ENCODE assay signal across 7 mouse cellular contexts in the genomic region with DNA sequence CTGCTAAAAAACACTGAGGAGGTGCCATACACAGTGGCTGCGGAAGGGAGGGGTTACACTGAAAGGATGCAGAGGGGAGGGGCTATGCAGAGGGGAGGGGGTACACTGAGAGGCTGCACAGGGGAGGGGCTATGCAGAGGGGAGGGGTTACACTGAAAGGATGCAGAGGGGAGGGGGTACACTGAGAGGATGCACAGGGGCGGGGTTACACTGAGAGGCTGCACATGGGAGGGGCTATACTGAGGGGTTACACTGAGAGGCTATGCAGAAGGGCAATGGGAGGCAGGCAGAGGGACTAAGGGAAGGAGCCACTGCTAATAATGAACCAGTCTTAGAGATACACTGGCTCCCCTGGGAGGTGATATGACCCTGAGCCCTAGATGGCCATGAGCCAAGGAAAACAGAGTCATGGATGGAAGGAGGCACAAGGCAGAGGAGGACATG. TPM values are rescaled to one million over a fixed set of nuclear protein-coding genes. Genes with fewer than 3 reads are reported as not detected.
A peak's percentile ranks its signal among the peaks of the same experiment; 100 is the strongest.
DNase-seq lines count a peak whose midpoint lies in the region; ATAC-seq and TF ChIP-seq lines count a peak whose summit lies in the region.

No protein-coding gene starts in this region.

- peak; percentile 85 for ATAC-seq in hindbrain, embryonic 11.5 days (ENCODE audit: low FRiP score)

- no peaks in the 10 kb centered on the region for H3K27me3 ChIP-seq in hindbrain, embryonic 11.5 days (ENCODE audit: control insufficient read depth, insufficient read depth, low read length)
- H3K27me3 ChIP-seq in liver, adult 2 months (ENCODE audit: control insufficient read depth, insufficient read depth, low read length) = no peaks in the 10 kb centered on the region

- WGBS in hindbrain, embryonic 11.5 days = 9% methylated on average over 2 of the region's 2 CpGs
- 93% methylated on average over 2 of the region's 2 CpGs for whole genome bisulfite sequencing in liver, adult 2 months

- no peak overlapping the region for H3K9ac ChIP-seq in hindbrain, embryonic 11.5 days (ENCODE audit: low read depth, low read length)
- H3K9ac ChIP-seq in liver, adult 2 months (ENCODE audit: low read depth, low read length) = no peak overlapping the region

- no peak for TF ChIP-seq POLR2A in liver, adult 2 months (IDR thresholded peaks at IDR 0.05; ENCODE audit: extremely low read depth, insufficient read depth, low read length)

- H3K79me2 ChIP-seq in liver, adult 2 months (ENCODE audit: control insufficient read depth, insufficient read depth, low read length) = no peaks in the 10 kb centered on the region

- peak; percentile 35 for DNase-seq in 3134 (ENCODE audit: extremely low read depth, insufficient read length, low spot score)
- DNase-seq in Muller cell, postnatal 12 days (ENCODE audit: inconsistent ontology term) = peak; percentile 68
- peak; percentile 78 for DNase-seq in hindbrain, embryonic 11.5 days (ENCODE audit: low spot score)
- DNase-seq in liver, adult 2 months (ENCODE audit: extremely low read depth, low read depth, low spot score) = peak; percentile 66
- DNase-seq in right cerebral cortex, postnatal 4 days = no peak
- DNase-seq in natural killer cell, adult 2 months (ENCODE audit: low spot score in 2 of 2) = no peak
- no peak for DNase-seq in layer of hippocampus, adult 9-11 months

- peaks cover 15% of the 10 kb centered on the region for H3K4me1 ChIP-seq in hindbrain, embryonic 11.5 days (replicated peaks; ENCODE audit: control insufficient read depth, insufficient read depth, low read length)
- H3K4me1 ChIP-seq in liver, adult 2 months (ENCODE audit: control insufficient read depth, insufficient read depth, low read length) = peaks cover 6% of the 10 kb centered on the region

- H3K27ac ChIP-seq in hindbrain, embryonic 11.5 days (ENCODE audit: low read depth, low read length) = peak overlapping the region; percentile 18; the same call in 1 of the 2 replicates
- no peak overlapping the region for H3K27ac ChIP-seq in liver, adult 2 months (replicated peaks; ENCODE audit: insufficient read depth, low read depth, low read length)

- H3K36me3 ChIP-seq in hindbrain, embryonic 11.5 days (ENCODE audit: control insufficient read depth, insufficient read depth, low read length) = no peaks in the 10 kb centered on the region
- no peaks in the 10 kb centered on the region for H3K36me3 ChIP-seq in liver, adult 2 months (ENCODE audit: control insufficient read depth, insufficient read depth, low read length)

- no peak overlapping the region for H3K4me3 ChIP-seq in hindbrain, embryonic 11.5 days (ENCODE audit: low read depth, low read length)
- no peak overlapping the region for H3K4me3 ChIP-seq in liver, adult 2 months (ENCODE audit: insufficient read depth, low read depth, low read length)

- no peak overlapping the region for H3K4me2 ChIP-seq in hindbrain, embryonic 11.5 days (replicated peaks; ENCODE audit: low read depth, low read length)

- no peak for TF ChIP-seq CTCF in liver, adult 2 months (IDR thresholded peaks at IDR 0.05; ENCODE audit: low read depth, low read length)

- no peaks in the 10 kb centered on the region for H3K9me3 ChIP-seq in hindbrain, embryonic 11.5 days (ENCODE audit: control insufficient read depth, low read length)

RNA-seq across cellular contexts. Expression of a gene that starts 14.1 kb away (rescaled TPM):
- polyA plus RNA-seq in hindbrain, embryonic 11.5 days (2014; fragmentation: Nextera tagmentation; extraction: Ambion mirVana) = 40.4 and 48.3 TPM in 2 replicates
- 260 and 348 TPM in 2 replicates for total RNA-seq in liver, adult 2 months (2014; rRNA removed)
- 452 and 472 TPM in 2 replicates for polyA plus RNA-seq in liver, adult 2 months (2012; rRNA removed)

Comparison
In these comparisons a context has a peak if more than half of its experiments do, and no peak if none do; other contexts are left out.
1. DNase-seq: peak in 3134 (single experiment), Muller cell, postnatal 12 days (single experiment), hindbrain, embryonic 11.5 days (single experiment) and liver, adult 2 months (single experiment); none in right cerebral cortex, postnatal 4 days (single experiment), natural killer cell, adult 2 months (0 of 2) and layer of hippocampus, adult 9-11 months (single experiment).